Mouse (Mus musculus): ENCODE measurements around the gene Aspdh. TPM values are rescaled to one million over a fixed set of nuclear protein-coding genes. Genes with fewer than 3 reads are reported as not detected.

The Aspdh gene
- polyA plus RNA-seq (2012; rRNA removed) = 8.2 and 8.7 TPM in 2 replicates

GRCm38 (mm10) chr7:44465111-44465510, at the start of gene Aspdh:
Gene Aspdh, plus strand, starts transcription at chr7:44465391.
- Histone ChIP-seq H3K27ac (ENCODE audit: insufficient read depth, low read length) (peak within 1 kb of the TSS; percentile 78), H3K4me1 (ENCODE audit: control insufficient read depth, insufficient read depth, low read length) (peaks cover 6% of the 10 kb centered on the region; the same call in 1 of the 2 replicates), H3K4me3 (ENCODE audit: insufficient read depth, low read length) (no peak within 1 kb of the TSS)
- TF ChIP-seq CTCF (IDR thresholded peaks at IDR 0.05; ENCODE audit: extremely low read depth, insufficient read depth, low read length) = no peak
- TF ChIP-seq POLR2A (IDR thresholded peaks at IDR 0.05; ENCODE audit: extremely low read depth, insufficient read depth, low read length) = no peak

- Histone ChIP-seq H3K4me1 (ENCODE audit: control insufficient read depth, insufficient read depth, low read length) (peaks cover 6% of the 10 kb centered on the region; the same call in 1 of the 2 replicates), H3K27ac (ENCODE audit: insufficient read depth, low read length) (no peak overlapping the region), H3K4me3 (ENCODE audit: insufficient read depth, low read length) (peak overlapping the region; percentile 82; the same call in 1 of the 2 replicates)
- TF ChIP-seq CTCF (IDR thresholded peaks at IDR 0.05; ENCODE audit: extremely low read depth, insufficient read depth, low read length) (no peak), POLR2A (IDR thresholded peaks at IDR 0.05; ENCODE audit: extremely low read depth, insufficient read depth, low read length) (no peak)
Measured at GRCm38 (mm10) chr7:44427666-44428065, 37.5 kb upstream of the Aspdh start.

DNA sequence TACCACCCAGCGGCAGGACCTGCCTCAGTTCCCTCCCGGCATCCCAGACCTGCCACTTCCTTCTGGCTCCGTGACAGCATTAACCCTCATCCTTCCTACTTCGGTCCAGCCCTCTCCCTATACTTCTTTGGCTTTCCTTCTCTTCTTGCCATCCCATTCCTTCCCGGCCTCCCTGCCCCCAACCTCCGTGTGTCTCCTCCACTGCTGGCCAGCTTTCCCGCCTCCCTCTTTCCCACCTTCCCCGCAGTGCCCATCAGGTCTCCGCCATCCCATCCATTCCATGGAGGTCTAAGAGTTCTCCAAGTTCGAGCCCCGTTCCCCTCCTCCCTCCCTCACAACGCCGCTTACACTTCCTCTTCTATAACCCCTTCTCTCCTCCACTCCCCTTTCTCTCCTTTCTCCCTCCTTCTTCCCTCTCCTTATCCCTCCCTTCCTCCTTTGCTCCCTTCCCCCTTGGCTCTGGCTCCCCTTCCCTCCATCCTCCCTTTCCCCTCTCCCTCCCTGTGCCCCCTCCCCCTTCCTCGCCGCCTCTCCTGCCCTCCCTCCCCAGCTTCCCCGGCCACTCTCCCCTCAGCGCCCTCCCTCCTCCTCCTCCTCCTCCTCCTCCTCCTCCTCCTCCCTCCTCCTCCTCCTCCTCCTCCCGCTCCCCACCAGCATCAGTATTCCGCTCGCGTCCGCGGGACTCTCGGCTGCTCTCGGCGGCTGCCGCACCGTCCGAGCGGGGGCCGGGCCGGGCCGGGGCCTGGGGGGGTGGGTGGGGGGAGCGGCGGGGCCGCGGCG, 36.8 kb upstream of the Aspdh start:
- no peak for TF ChIP-seq CTCF (IDR thresholded peaks at IDR 0.05; ENCODE audit: extremely low read depth, insufficient read depth, low read length)
- TF ChIP-seq POLR2A (IDR thresholded peaks at IDR 0.05; ENCODE audit: extremely low read depth, insufficient read depth, low read length) = no peak
- H3K4me1 ChIP-seq (ENCODE audit: control insufficient read depth, insufficient read depth, low read length) = peaks cover 6% of the 10 kb centered on the region; the same call in 1 of the 2 replicates
- H3K27ac ChIP-seq (ENCODE audit: insufficient read depth, low read length) = peak overlapping the region; percentile 66; the same call in 1 of the 2 replicates
- peak overlapping the region; percentile 82 for H3K4me3 ChIP-seq (ENCODE audit: insufficient read depth, low read length)

- peaks cover 6% of the 10 kb centered on the region; the same call in 1 of the 2 replicates for H3K4me1 ChIP-seq (ENCODE audit: control insufficient read depth, insufficient read depth, low read length)
- TF ChIP-seq POLR2A (IDR thresholded peaks at IDR 0.05; ENCODE audit: extremely low read depth, insufficient read depth, low read length) (no peak), CTCF (IDR thresholded peaks at IDR 0.05; ENCODE audit: extremely low read depth, insufficient read depth, low read length) (no peak)
Measured at GRCm38 (mm10) chr7:44428968-44429521, 36.1 kb upstream of the Aspdh start, which contains the start of gene Lrrc4b. Gene Lrrc4b, plus strand, starts transcription at chr7:44429018.

DNA sequence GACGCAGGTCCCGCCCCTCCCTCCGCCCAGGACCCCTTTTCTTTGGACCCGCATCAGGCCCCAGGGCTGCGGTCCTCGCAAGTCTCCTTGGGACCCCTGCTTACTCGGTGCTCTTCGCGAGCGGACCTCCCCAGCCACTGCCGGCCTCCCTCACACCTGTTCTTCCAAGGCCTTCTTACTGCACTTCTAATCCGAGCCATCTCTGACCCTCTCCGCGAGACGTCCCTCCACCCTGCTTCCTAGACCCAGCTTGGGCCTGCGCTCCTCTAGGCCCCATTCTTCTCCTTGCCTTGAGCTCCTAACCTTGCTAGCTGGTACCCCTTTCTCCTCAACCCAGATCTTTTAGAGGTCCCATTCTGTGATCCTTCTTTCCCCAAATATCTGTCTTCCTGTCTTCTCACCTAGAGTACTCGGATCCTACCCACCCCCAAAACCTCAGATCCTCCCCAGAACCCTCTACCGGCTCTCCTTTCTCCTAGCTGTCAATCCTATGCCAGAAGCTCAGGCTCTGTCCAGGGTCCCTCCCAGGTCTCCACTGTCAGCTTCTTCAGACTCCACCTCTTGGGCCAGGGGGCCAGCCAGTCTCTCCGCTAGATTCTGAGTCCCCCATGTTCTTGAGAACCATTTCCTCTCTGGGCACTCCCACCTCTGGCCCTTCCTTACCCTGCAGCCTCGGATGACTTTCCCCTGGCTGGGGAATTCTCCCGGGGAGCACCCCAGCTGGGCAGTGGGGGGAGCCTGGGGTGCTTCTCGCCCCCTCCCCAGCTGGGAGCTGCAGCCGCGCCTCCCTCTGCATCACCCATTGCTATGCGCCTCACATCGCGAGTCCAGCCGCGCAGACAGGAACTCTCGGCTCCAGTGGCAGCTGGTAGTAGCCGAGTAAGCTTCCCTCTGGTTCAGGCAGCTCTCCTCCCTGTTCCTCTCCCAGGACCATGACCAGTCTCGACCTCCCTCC, 35.4 kb upstream of the Aspdh start:
- Histone ChIP-seq H3K4me1 (ENCODE audit: control insufficient read depth, insufficient read depth, low read length) (peaks cover 6% of the 10 kb centered on the region; the same call in 1 of the 2 replicates), H3K27ac (ENCODE audit: insufficient read depth, low read length) (peak overlapping the region; percentile 80), H3K4me3 (ENCODE audit: insufficient read depth, low read length) (peak overlapping the region; percentile 82)
- peak; percentile 36; the same call in 1 of the 2 replicates for TF ChIP-seq POLR2A (IDR thresholded peaks at IDR 0.05; ENCODE audit: extremely low read depth, insufficient read depth, low read length)
- no peak for TF ChIP-seq CTCF (IDR thresholded peaks at IDR 0.05; ENCODE audit: extremely low read depth, insufficient read depth, low read length)

More at GRCm38 (mm10) chr7:44428968-44429521, 36.1 kb upstream of the Aspdh start, which contains the start of gene Lrrc4b:
- Histone ChIP-seq H3K27ac (ENCODE audit: insufficient read depth, low read length) (peak within 1 kb of the TSS; percentile 96), H3K4me3 (ENCODE audit: insufficient read depth, low read length) (peak within 1 kb of the TSS; percentile 82)

- no peak for TF ChIP-seq CTCF (IDR thresholded peaks at IDR 0.05; ENCODE audit: extremely low read depth, insufficient read depth, low read length)
- no peak for TF ChIP-seq POLR2A (IDR thresholded peaks at IDR 0.05; ENCODE audit: extremely low read depth, insufficient read depth, low read length)
- Histone ChIP-seq H3K4me3 (ENCODE audit: insufficient read depth, low read length) (no peak overlapping the region), H3K27ac (ENCODE audit: insufficient read depth, low read length) (no peak overlapping the region), H3K4me1 (ENCODE audit: control insufficient read depth, insufficient read depth, low read length) (peaks cover 7% of the 10 kb centered on the region; the same call in 1 of the 2 replicates)
Measured at GRCm38 (mm10) chr7:44432550-44432949, 32.6 kb upstream of the Aspdh start.

DNA sequence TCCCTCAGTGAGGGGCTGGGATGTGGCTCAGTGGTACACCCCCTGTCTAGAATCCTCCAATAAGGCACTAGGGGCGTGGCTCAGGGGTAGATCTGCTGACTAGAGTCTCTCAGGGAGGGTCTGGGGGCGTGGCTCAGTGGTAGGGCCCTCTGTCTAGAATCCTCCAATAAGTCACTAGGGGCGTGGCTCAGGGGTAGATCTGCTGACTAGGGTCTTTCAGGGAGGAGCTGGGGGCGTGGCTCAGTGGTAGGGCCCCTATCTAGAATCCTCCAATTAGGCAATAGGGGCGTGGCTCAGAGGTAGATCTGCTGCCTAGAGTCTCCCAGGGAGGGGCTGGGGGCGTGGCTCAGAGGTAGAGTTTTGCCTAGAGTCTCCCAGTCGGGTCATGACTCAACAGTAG, 31.8 kb upstream of the Aspdh start:
- no peak overlapping the region for H3K4me3 ChIP-seq (ENCODE audit: insufficient read depth, low read length)
- no peak overlapping the region for H3K27ac ChIP-seq (ENCODE audit: insufficient read depth, low read length)
- H3K4me1 ChIP-seq (ENCODE audit: control insufficient read depth, insufficient read depth, low read length) = peaks cover 13% of the 10 kb centered on the region
- TF ChIP-seq CTCF (IDR thresholded peaks at IDR 0.05; ENCODE audit: extremely low read depth, insufficient read depth, low read length) = no peak
- no peak for TF ChIP-seq POLR2A (IDR thresholded peaks at IDR 0.05; ENCODE audit: extremely low read depth, insufficient read depth, low read length)

- Histone ChIP-seq H3K27ac (ENCODE audit: insufficient read depth, low read length) (no peak overlapping the region), H3K4me1 (ENCODE audit: control insufficient read depth, insufficient read depth, low read length) (peaks cover 13% of the 10 kb centered on the region), H3K4me3 (ENCODE audit: insufficient read depth, low read length) (no peak overlapping the region)
- TF ChIP-seq CTCF (IDR thresholded peaks at IDR 0.05; ENCODE audit: extremely low read depth, insufficient read depth, low read length) (no peak), POLR2A (IDR thresholded peaks at IDR 0.05; ENCODE audit: extremely low read depth, insufficient read depth, low read length) (no peak)
Measured at GRCm38 (mm10) chr7:44434089-44434488, 31.1 kb upstream of the Aspdh start.

GRCm38 (mm10) chr7:44435796-44436195, 29.4 kb upstream of the Aspdh start:
- Histone ChIP-seq H3K4me1 (ENCODE audit: control insufficient read depth, insufficient read depth, low read length) (peaks cover 13% of the 10 kb centered on the region), H3K27ac (ENCODE audit: insufficient read depth, low read length) (no peak overlapping the region), H3K4me3 (ENCODE audit: insufficient read depth, low read length) (no peak overlapping the region)
- TF ChIP-seq CTCF (IDR thresholded peaks at IDR 0.05; ENCODE audit: extremely low read depth, insufficient read depth, low read length) (no peak), POLR2A (IDR thresholded peaks at IDR 0.05; ENCODE audit: extremely low read depth, insufficient read depth, low read length) (no peak)

Measured in cortical plate, adult 2 months (tissue).